Mouse (Mus musculus) MEL (cell line): ENCODE results near the gene Plin1. TPM values are rescaled to one million over a fixed set of nuclear protein-coding genes. Genes with fewer than 3 reads are reported as not detected.
A peak's percentile ranks its signal among the peaks of the same experiment; 100 is the strongest.

Experiments
- DNase-seq: peaks from one replicate; pipeline ENCODE4 v3.0.0; 2011; ENCODE audit warnings: low read depth, low spot score
- H3K27ac ChIP-seq: 2 replicates; pipeline ENCODE4 v1.5.1; 2012; ENCODE audit warnings: low read depth, mild to moderate bottlenecking, control low read depth, low read length, moderate library complexity; ENCODE audit not compliant: control insufficient read depth
- H3K27me3 ChIP-seq, 2 experiments: fragments of 150-350 bp in 1 of 2; sonication (generic) in 1 of 2; 2 replicates each; pipeline ENCODE4 v1.6.1; 2012; ENCODE audit warnings: low read length in 2 of 2, mild to moderate bottlenecking in 2 of 2, improper control_type of control experiment in 1 of 2, moderate library complexity in 1 of 2; ENCODE audit not compliant: insufficient read depth in 2 of 2, control insufficient read depth in 1 of 2
- H3K36me3 ChIP-seq, 2 experiments: 2 replicates each; pipeline ENCODE4 v1.6.1; 2012 to 2014; ENCODE audit warnings: low read length in 2 of 2, improper control_type of control experiment in 1 of 2, inconsistent platforms in 1 of 2, mild to moderate bottlenecking in 1 of 2; ENCODE audit not compliant: insufficient read depth in 2 of 2, control insufficient read depth in 1 of 2
- H3K4me1 ChIP-seq, 2 experiments: fragments of 150-350 bp in 1 of 2; sonication (generic) in 1 of 2; 2 replicates each; pipeline ENCODE4 v1.6.1; 2012; ENCODE audit warnings: low read length in 2 of 2, improper control_type of control experiment in 1 of 2, mild to moderate bottlenecking in 1 of 2; ENCODE audit not compliant: insufficient read depth in 2 of 2, control insufficient read depth in 1 of 2
- H3K4me3 ChIP-seq, 2 experiments: fragments of 150-350 bp in 1 of 2; sonication (generic) in 1 of 2; 2 replicates each; pipeline ENCODE4 v1.5.1; 2012; ENCODE audit warnings: low read depth in 2 of 2, low read length in 2 of 2, mild to moderate bottlenecking in 2 of 2, moderate library complexity in 2 of 2, control low read depth in 1 of 2, improper control_type of control experiment in 1 of 2; ENCODE audit not compliant: control insufficient read depth in 1 of 2, insufficient read depth in 1 of 2
- H3K79me2 ChIP-seq: 2 replicates; pipeline ENCODE4 v1.6.1; 2012; ENCODE audit warnings: mild to moderate bottlenecking, low read length, moderate library complexity; ENCODE audit not compliant: control insufficient read depth, poor library complexity, insufficient read depth
- H3K9ac ChIP-seq: 2 replicates; pipeline ENCODE4 v1.6.1; 2012; ENCODE audit warnings: low read depth, mild to moderate bottlenecking, control low read depth, low read length, moderate library complexity; ENCODE audit not compliant: control insufficient read depth, poor library complexity, severe bottlenecking
- H3K9me3 ChIP-seq: fragments of 150-350 bp; sonication (generic); replicated peaks from 2 replicates; pipeline ENCODE4 v1.6.1; 2012; ENCODE audit warnings: mild to moderate bottlenecking, low read length, improper control_type of control experiment, moderate library complexity; ENCODE audit not compliant: insufficient read depth
- BHLHE40 ChIP-seq: IDR thresholded peaks from 2 replicates; pipeline ENCODE4 v1.6.1; 2012; ENCODE audit warnings: low read depth, mild to moderate bottlenecking, inconsistent platforms, low read length, improper control_type of control experiment, borderline replicate concordance
- EP300 ChIP-seq, 2 experiments: IDR thresholded peaks; 2 replicates each; pipeline ENCODE4 v1.6.1; 2011; ENCODE audit warnings: improper control_type of control experiment in 2 of 2, low read length in 2 of 2, low read depth in 1 of 2, mild to moderate bottlenecking in 1 of 2
- ETS1 ChIP-seq: IDR thresholded peaks from 2 replicates; pipeline ENCODE4 v1.6.1; 2012; ENCODE audit warnings: low read depth, mild to moderate bottlenecking, inconsistent platforms, low read length, improper control_type of control experiment, moderate library complexity
- GATA1 ChIP-seq: IDR thresholded peaks from 2 replicates; pipeline ENCODE4 v1.6.1; 2011; ENCODE audit warnings: low read depth, low read length, improper control_type of control experiment
- MAX ChIP-seq: IDR thresholded peaks from 2 replicates; pipeline ENCODE4 v1.6.1; 2011; ENCODE audit warnings: low read length, improper control_type of control experiment
- MYC ChIP-seq: IDR thresholded peaks from 2 replicates; pipeline ENCODE4 v1.6.1; 2011; ENCODE audit warnings: low read depth, mild to moderate bottlenecking, low read length, improper control_type of control experiment, moderate library complexity
- NRF1 ChIP-seq: IDR thresholded peaks from 2 replicates; pipeline ENCODE4 v1.6.1; 2014; ENCODE audit warnings: low read depth, mild to moderate bottlenecking, inconsistent platforms, low read length, improper control_type of control experiment, moderate library complexity; ENCODE audit not compliant: poor library complexity, insufficient read depth, severe bottlenecking
- POLR2A ChIP-seq, 2 experiments: IDR thresholded peaks; 2 replicates each; pipeline ENCODE4 v1.6.1; 2011 to 2012; ENCODE audit warnings: low read length in 2 of 2, mild to moderate bottlenecking in 2 of 2, control low read depth in 1 of 2, improper control_type of control experiment in 1 of 2, low read depth in 1 of 2, moderate library complexity in 1 of 2; ENCODE audit not compliant: control insufficient read depth in 1 of 2, insufficient read depth in 1 of 2, poor library complexity in 1 of 2
- POLR2AphosphoS2 ChIP-seq: IDR thresholded peaks from 2 replicates; pipeline ENCODE4 v1.6.1; 2011; ENCODE audit warnings: low read length, improper control_type of control experiment
- POLR2AphosphoS5 ChIP-seq: IDR thresholded peaks from 2 replicates; pipeline ENCODE4 v1.6.1; 2012; ENCODE audit warnings: low read depth, borderline replicate concordance, mild to moderate bottlenecking, inconsistent platforms, low read length, moderate library complexity, mixed read lengths
- RAD21 ChIP-seq: IDR thresholded peaks from 2 replicates; pipeline ENCODE4 v1.6.1; 2011; ENCODE audit warnings: mild to moderate bottlenecking, low read depth, low read length, improper control_type of control experiment
- RCOR1 ChIP-seq: IDR thresholded peaks from 2 replicates; pipeline ENCODE4 v1.6.1; 2012; ENCODE audit warnings: low read depth, mild to moderate bottlenecking, inconsistent platforms, low read length, improper control_type of control experiment
- SIN3A ChIP-seq: IDR thresholded peaks from 2 replicates; pipeline ENCODE4 v1.6.1; 2012; ENCODE audit warnings: low read length, improper control_type of control experiment, inconsistent platforms
- SMC3 ChIP-seq: IDR thresholded peaks from 2 replicates; pipeline ENCODE4 v1.6.1; 2011; ENCODE audit warnings: low read depth, low read length, improper control_type of control experiment
- TAL1 ChIP-seq: IDR thresholded peaks from 2 replicates; pipeline ENCODE4 v1.6.1; 2012; ENCODE audit warnings: mild to moderate bottlenecking, inconsistent platforms, low read length, moderate library complexity, mixed read lengths
- TBP ChIP-seq: IDR thresholded peaks from 2 replicates; pipeline ENCODE4 v1.8.0; 2011; ENCODE audit warnings: low read depth, low read length, improper control_type of control experiment
- USF1 ChIP-seq: IDR thresholded peaks from 2 replicates; pipeline ENCODE4 v1.6.1; 2014; ENCODE audit warnings: low read depth, mild to moderate bottlenecking, inconsistent platforms, low read length, improper control_type of control experiment, moderate library complexity
- ZKSCAN1 ChIP-seq: IDR thresholded peaks from 2 replicates; pipeline ENCODE4 v1.6.1; 2012; ENCODE audit warnings: low read depth, mild to moderate bottlenecking, inconsistent platforms, low read length, improper control_type of control experiment, moderate library complexity
- ZMIZ1 ChIP-seq: IDR thresholded peaks from 2 replicates; pipeline ENCODE4 v1.6.1; 2012; ENCODE audit warnings: low read depth, mild to moderate bottlenecking, inconsistent platforms, low read length, improper control_type of control experiment, moderate library complexity
- ZNF384 ChIP-seq: IDR thresholded peaks from 2 replicates; pipeline ENCODE4 v1.6.1; 2012; ENCODE audit warnings: low read depth, mild to moderate bottlenecking, inconsistent platforms, low read length, improper control_type of control experiment
- polyA plus RNA-seq, 2 experiments: library from polyadenylated mRNA; stranded (reverse) in 1 of 2; unstranded in 1 of 2; fragments of >175 nt in 1 of 2; fragments of >200 nt in 1 of 2; gene quantifications; 2 replicates each; pipeline versions ENCODE4 v1.2.1 to v1.2.4; 2012; ENCODE audit warnings: low replicate concordance in 2 of 2, low read depth in 1 of 2; ENCODE audit not compliant: insufficient read length in 2 of 2, insufficient read depth in 1 of 2, missing spikeins in 1 of 2
- total RNA-seq: library from RNA; depleted of rRNA; stranded (reverse); fragments of 300-350 nt; gene quantifications from 2 replicates; pipeline ENCODE4 v1.2.3, GENCODE M21; 2012

Gene Plin1
- total and polyA plus RNA-seq, 3 experiments: 0.08 to 0.19 TPM; not detected in 1

- H3K9ac ChIP-seq: no peak overlapping the region
- H3K36me3 ChIP-seq: peaks cover 0 to 24% of the 10 kb centered on the region in 2 experiments; a peak in 2 of 4 replicates
- DNase-seq: no peak
- peaks cover 11 to 23% of the 10 kb centered on the region in 2 experiments for H3K4me1 ChIP-seq
- no peaks in the 10 kb centered on the region for H3K9me3 ChIP-seq
- TF ChIP-seq POLR2AphosphoS2: no peak
- no peak for TF ChIP-seq TAL1
- TF ChIP-seq POLR2AphosphoS5: no peak
- no peak for TF ChIP-seq NRF1
- TF ChIP-seq ZMIZ1: no peak
- TF ChIP-seq BHLHE40: no peak
- TF ChIP-seq MAX: no peak
- no peak for TF ChIP-seq RCOR1
- TF ChIP-seq POLR2A (IDR thresholded peaks at IDR 0.05; ENCODE audit: control insufficient read depth in 1 of 2, insufficient read depth in 1 of 2, low read depth in 1 of 2, low read length in 2 of 2, poor library complexity in 1 of 2): no peak
- no peak for TF ChIP-seq ZKSCAN1
- no peak for TF ChIP-seq SIN3A
- no peak for TF ChIP-seq TBP
- TF ChIP-seq SMC3: no peak
- no peak for TF ChIP-seq RAD21
- TF ChIP-seq GATA1: no peak
- H3K79me2 ChIP-seq: no peaks in the 10 kb centered on the region
- no peak overlapping the region for H3K4me3 ChIP-seq
- no peaks in the 10 kb centered on the region for H3K27me3 ChIP-seq
- peak overlapping the region; percentile 68 for H3K27ac ChIP-seq
These were observed 29.4 kb upstream of the Plin1 start for GRCm38 (mm10) chr7:79762106-79762505.

- TF ChIP-seq ETS1: peak; percentile 58
- TF ChIP-seq RAD21: no peak
- TF ChIP-seq GATA1: 0 out of 2 replicates have a peak, but pooled peaks have one; percentile 13
- 0 out of 2 replicates have a peak, but pooled peaks have one; percentile 6 for TF ChIP-seq USF1
- TF ChIP-seq EP300 (IDR thresholded peaks at IDR 0.05; ENCODE audit: low read depth in 1 of 2, low read length in 2 of 2): peak in 1 of 2 experiments; percentile 61; a peak in 3 of 4 replicates
- no peak for TF ChIP-seq ZNF384
- no peak for TF ChIP-seq MYC
- H3K36me3 ChIP-seq: peaks cover 0 to 24% of the 10 kb centered on the region in 2 experiments; a peak in 2 of 4 replicates
- H3K79me2 ChIP-seq: no peaks in the 10 kb centered on the region
- peak overlapping the region; percentile 68 for H3K27ac ChIP-seq
- H3K9me3 ChIP-seq: no peaks in the 10 kb centered on the region
- peaks cover 11 to 23% of the 10 kb centered on the region in 2 experiments for H3K4me1 ChIP-seq
- no peak overlapping the region for H3K4me3 ChIP-seq
- no peaks in the 10 kb centered on the region for H3K27me3 ChIP-seq
- H3K9ac ChIP-seq: peak overlapping the region; percentile 28
- peak; percentile 81 for DNase-seq
These were observed 28.6 kb upstream of the Plin1 start for GRCm38 (mm10) chr7:79761124-79761876.
